Mouse (Mus musculus) forebrain, embryonic 14.5 days (tissue): ENCODE data around the gene Fbxw11. TPM values are rescaled to one million over a fixed set of nuclear protein-coding genes. Genes with fewer than 3 reads are reported as not detected.

Experiments used
- ATAC-seq: fragments of 200-750 bp; cut with Nextera tagmentation; 2 replicates; pipeline ENCODE4 v1.8.0; 2017; ENCODE audit warnings: mild to moderate bottlenecking, moderate library complexity
- DNase-seq: peaks from one replicate; pipeline ENCODE4 v3.0.0-alpha.2; 2015; ENCODE audit warnings: low spot score
- H3K27ac ChIP-seq: fragments of 300-500 bp; sonication (generic); 2 replicates; pipeline ENCODE4 v1.5.1; 2014; ENCODE audit warnings: low read depth, mild to moderate bottlenecking, control low read depth, low read length, moderate library complexity
- H3K27me3 ChIP-seq: fragments of 300-500 bp; sonication (generic); replicated peaks from 2 replicates; pipeline ENCODE4 v1.6.1; 2014; ENCODE audit warnings: low read length, control low read depth, mixed read lengths; ENCODE audit not compliant: control insufficient read depth, insufficient read depth
- H3K36me3 ChIP-seq: fragments of 300-500 bp; sonication (generic); 2 replicates; pipeline ENCODE4 v1.6.1; 2014; ENCODE audit warnings: low read length, control low read depth; ENCODE audit not compliant: control insufficient read depth, insufficient read depth
- H3K4me1 ChIP-seq: fragments of 300-500 bp; sonication (generic); 2 replicates; pipeline ENCODE4 v1.6.1; 2014; ENCODE audit warnings: antibody characterized with exemption, low read length, control low read depth; ENCODE audit not compliant: control insufficient read depth, insufficient read depth
- H3K4me2 ChIP-seq: fragments of 300-500 bp; sonication (generic); 2 replicates; pipeline ENCODE4 v1.6.1; 2014; ENCODE audit warnings: mild to moderate bottlenecking, control low read depth, low read length
- H3K4me3 ChIP-seq: fragments of 300-500 bp; sonication (generic); 2 replicates; pipeline ENCODE4 v1.5.1; 2014; ENCODE audit warnings: low read depth, low read length, control low read depth
- H3K9ac ChIP-seq: fragments of 300-500 bp; sonication (generic); 2 replicates; pipeline ENCODE4 v1.6.1; 2014; ENCODE audit warnings: mild to moderate bottlenecking, low read length, control low read depth, moderate library complexity
- H3K9me3 ChIP-seq: fragments of 300-500 bp; sonication (generic); replicated peaks from 2 replicates; pipeline ENCODE4 v1.6.1; 2016; ENCODE audit warnings: low read length, control low read depth, mixed read lengths; ENCODE audit not compliant: control insufficient read depth
- whole genome bisulfite sequencing: fragments of 180-500 bp; shearing (Covaris S2); extraction: QIAGEN DNeasy Blood & Tissue Kit; methylation state at CpG from one replicate; pipeline ENCODE4 v1.1.7; 2014; 5-methylcytosine and 5-hydroxymethylcytosine counted together
- polyA plus RNA-seq: library from polyadenylated mRNA; unstranded; fragments of >200 nt; fragmentation: Nextera tagmentation; extraction: Ambion mirVana; gene quantifications from 2 replicates; pipeline ENCODE4 v1.2.1, GENCODE M21; 2014

Gene Fbxw11
- polyA plus RNA-seq, result 83.1 and 99.3 TPM in 2 replicates

- DNase-seq, result peak; percentile 99
These were observed at the start of gene Fbxw11 for GRCm38 (mm10) chr11:32642249-32642876. TSS of gene Fbxw11 (plus strand) at chr11:32642724.

GRCm38 (mm10) chr11:32593081-32593480 is 49.4 kb upstream of the Fbxw11 start:
- ATAC-seq (no peak), DNase-seq (no peak)

More at GRCm38 (mm10) chr11:32642249-32642876, at the start of gene Fbxw11:
- peak within 1 kb of the TSS; percentile 96 for H3K4me3 ChIP-seq
- H3K36me3 ChIP-seq, result no peaks in the 10 kb centered on the region
- H3K4me1 ChIP-seq, result peaks cover 5% of the 10 kb centered on the region
- H3K27ac ChIP-seq, result peak within 1 kb of the TSS; percentile 98
- WGBS, result under 1% methylated on average over 57 of the region's 64 CpGs
- H3K27me3 ChIP-seq, result no peaks in the 10 kb centered on the region
- H3K9ac ChIP-seq, result peak within 1 kb of the TSS; percentile 97
- H3K4me2 ChIP-seq, result peak within 1 kb of the TSS; percentile 77
- ATAC-seq, result peak; percentile 96
- H3K9me3 ChIP-seq, result no peaks in the 10 kb centered on the region

GRCm38 (mm10) chr11:32594122-32594521 is 48.4 kb upstream of the Fbxw11 start:
- Histone ChIP-seq H3K4me2 (no peak overlapping the region), H3K27ac (no peak overlapping the region), H3K9ac (no peak overlapping the region), H3K27me3 (no peaks in the 10 kb centered on the region), H3K9me3 (no peaks in the 10 kb centered on the region), H3K4me1 (no peaks in the 10 kb centered on the region), H3K4me3 (no peak overlapping the region), H3K36me3 (no peaks in the 10 kb centered on the region)
- no peak for ATAC-seq
- DNase-seq, result no peak
- 96% methylated on average over 4 of the region's 4 CpGs for WGBS

More at GRCm38 (mm10) chr11:32593081-32593480, 49.4 kb upstream of the Fbxw11 start:
- H3K4me1 ChIP-seq, result no peaks in the 10 kb centered on the region
- no peak overlapping the region for H3K9ac ChIP-seq
- WGBS, result 84% methylated on average over 7 of the region's 7 CpGs
- no peak overlapping the region for H3K27ac ChIP-seq
- no peak overlapping the region for H3K4me2 ChIP-seq
- H3K9me3 ChIP-seq, result no peaks in the 10 kb centered on the region
- no peaks in the 10 kb centered on the region for H3K36me3 ChIP-seq
- H3K27me3 ChIP-seq, result no peaks in the 10 kb centered on the region
- H3K4me3 ChIP-seq, result no peak overlapping the region

- no peak overlapping the region for H3K9ac ChIP-seq
- no peak overlapping the region for H3K4me3 ChIP-seq
- ATAC-seq (no peak), DNase-seq (no peak)
- peaks cover 8% of the 10 kb centered on the region for H3K4me1 ChIP-seq
- H3K27me3 ChIP-seq, result no peaks in the 10 kb centered on the region
- no peak overlapping the region for H3K4me2 ChIP-seq
- no peak overlapping the region for H3K27ac ChIP-seq
- WGBS, result 93% methylated on average over 6 of the region's 6 CpGs
- no peaks in the 10 kb centered on the region for H3K36me3 ChIP-seq
- no peaks in the 10 kb centered on the region for H3K9me3 ChIP-seq
These were observed 42.2 kb upstream of the Fbxw11 start for GRCm38 (mm10) chr11:32600371-32600770.

GRCm38 (mm10) chr11:32601528-32602323 is 40.8 kb upstream of the Fbxw11 start:
- Histone ChIP-seq H3K27ac (no peak overlapping the region), H3K27me3 (no peaks in the 10 kb centered on the region), H3K36me3 (no peaks in the 10 kb centered on the region), H3K9ac (no peak overlapping the region), H3K4me3 (no peak overlapping the region), H3K4me2 (no peak overlapping the region), H3K4me1 (peaks cover 8% of the 10 kb centered on the region), H3K9me3 (no peaks in the 10 kb centered on the region)
- no peak for ATAC-seq
- WGBS, result 46% methylated on average over 12 of the region's 12 CpGs
- no peak for DNase-seq

GRCm38 (mm10) chr11:32604663-32605062 is 37.9 kb upstream of the Fbxw11 start:
- WGBS, result 51% methylated on average over 4 of the region's 4 CpGs
- no peak overlapping the region for H3K4me2 ChIP-seq
- no peak overlapping the region for H3K4me3 ChIP-seq
- H3K27me3 ChIP-seq, result no peaks in the 10 kb centered on the region
- H3K27ac ChIP-seq, result peak overlapping the region; percentile 68; the same call in 1 of the 2 replicates
- H3K9ac ChIP-seq, result no peak overlapping the region
- DNase-seq (no peak), ATAC-seq (peak; percentile 36)
- peaks cover 8% of the 10 kb centered on the region for H3K4me1 ChIP-seq
- no peaks in the 10 kb centered on the region for H3K36me3 ChIP-seq
- no peaks in the 10 kb centered on the region for H3K9me3 ChIP-seq

GRCm38 (mm10) chr11:32605131-32605860 is 37.2 kb upstream of the Fbxw11 start:
- Histone ChIP-seq H3K9me3 (no peaks in the 10 kb centered on the region), H3K36me3 (no peaks in the 10 kb centered on the region), H3K4me1 (peaks cover 8% of the 10 kb centered on the region), H3K27me3 (no peaks in the 10 kb centered on the region), H3K4me3 (no peak overlapping the region), H3K9ac (no peak overlapping the region), H3K27ac (peak overlapping the region; percentile 68; the same call in 1 of the 2 replicates), H3K4me2 (no peak overlapping the region)
- peak; percentile 84 for ATAC-seq
- DNase-seq, result peak; percentile 76
- WGBS, result 44% methylated on average over 7 of the region's 7 CpGs

GRCm38 (mm10) chr11:32605907-32606306 is 36.6 kb upstream of the Fbxw11 start:
- Histone ChIP-seq H3K4me1 (peaks cover 8% of the 10 kb centered on the region), H3K36me3 (no peaks in the 10 kb centered on the region), H3K4me2 (no peak overlapping the region), H3K4me3 (no peak overlapping the region), H3K9ac (no peak overlapping the region), H3K9me3 (no peaks in the 10 kb centered on the region), H3K27me3 (no peaks in the 10 kb centered on the region), H3K27ac (no peak overlapping the region)
- ATAC-seq, result no peak
- 78% methylated on average over 3 of the region's 3 CpGs for WGBS
- DNase-seq, result no peak
